ENCODE assay signal across 31 mouse cellular contexts in the genomic region with DNA sequence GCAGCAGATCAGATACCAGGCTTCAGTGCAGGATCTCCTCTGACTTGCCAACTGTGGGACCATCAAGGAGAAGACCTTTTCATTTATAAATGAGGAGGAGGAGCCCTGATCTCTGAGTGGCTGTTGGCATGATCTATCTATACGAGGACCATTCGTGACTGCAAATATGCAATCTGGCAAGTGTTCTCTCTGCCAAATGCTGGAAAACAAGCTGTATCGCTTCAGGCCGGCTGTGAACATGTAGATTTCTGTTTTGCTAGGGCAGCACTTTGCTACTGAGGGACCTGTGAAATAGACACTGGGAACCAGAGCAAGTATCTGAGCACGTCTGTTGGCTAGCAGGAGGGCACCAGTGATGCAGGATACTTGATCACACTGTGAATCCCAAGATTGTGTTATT. TPM values are rescaled to one million over a fixed set of nuclear protein-coding genes. Genes with fewer than 3 reads are reported as not detected.
"Had no signal": no experiment of that assay in that cellular context is flagged by ENCODE, and none has a peak within 500 bp of the region (broad histone marks: within the 10 kb centered on the region; RNA-seq: fewer than 3 reads in every experiment).

No protein-coding gene starts in this region.

- H3K27ac ChIP-seq: limb, embryonic 10.5 days; limb, embryonic 12.5 days; limb, embryonic 13.5 days; limb, embryonic 15.5 days; liver, embryonic 12.5 days; liver, embryonic 13.5 days; liver, embryonic 14.5 days; liver, embryonic 15.5 days; lung, embryonic 15.5 days; macrophage; midbrain, embryonic 10.5 days; midbrain, embryonic 12.5 days; midbrain, embryonic 13.5 days; midbrain, embryonic 15.5 days; neural tube, embryonic 12.5 days had no signal

- DNase-seq: left cerebral cortex, postnatal 4 days; liver; liver, embryonic 13.5 days; liver, postnatal 0 days; lung, adult 18-20 months; lung, adult 2 months; lung, embryonic 14.5 days; lung, postnatal 10 days; lung, postnatal 14 days; lung, postnatal 36 days; lung, postnatal 4 days; midbrain, embryonic 14.5 days had no signal

- H3K4me3 ChIP-seq: limb, embryonic 10.5 days; limb, embryonic 12.5 days; limb, embryonic 13.5 days; limb, embryonic 15.5 days; liver, embryonic 12.5 days; liver, embryonic 13.5 days; liver, embryonic 15.5 days; lung, embryonic 15.5 days; megakaryocyte, embryonic 14.5 days; midbrain, embryonic 10.5 days; midbrain, embryonic 12.5 days; midbrain, embryonic 13.5 days; midbrain, embryonic 15.5 days; myocyte; neural tube, embryonic 12.5 days had no signal

RNA-seq across cellular contexts. Expression of a gene that starts 18.6 kb away (rescaled TPM):
- total RNA-seq: megakaryocyte progenitor cell, adult 5-6 weeks; megakaryocyte, adult 5-6 weeks; megakaryocyte-erythroid progenitor cell, adult 5-6 weeks had no signal
